Mouse (Mus musculus) c-Kit-positive CD71-positive TER-119-negative erythroid progenitor cells, embryonic 14.5 days (primary cell): ENCODE results near the gene Olfr944.

Source experiments
- DNase-seq: peaks from one replicate; pipeline ENCODE4 v3.0.0-alpha.2; 2013; ENCODE audit warnings: low read depth

Olfr944 gene

GRCm38 (mm10) chr9:39201620-39202019 is at the start of gene Olfr944:
TSS of gene Olfr944 (plus strand) at chr9:39201920.
- no peak for DNase-seq

- DNase-seq: no peak
These were observed 49.3 kb upstream of the Olfr944 start for GRCm38 (mm10) chr9:39152401-39152800.

- DNase-seq: no peak
These were observed 35.7 kb upstream of the Olfr944 start, which contains the start of gene Olfr943 for GRCm38 (mm10) chr9:39166004-39166403. TSS of gene Olfr943 (plus strand) at chr9:39166304.

GRCm38 (mm10) chr9:39249894-39250293 is 48.2 kb downstream of the Olfr944 start, which contains the start of gene Olfr1537:
TSS of gene Olfr1537 (minus strand) at chr9:39249994.
- no peak for DNase-seq
